Mouse (Mus musculus) lung, embryonic 15.5 days (tissue): ENCODE measurements at regions not wholly inside any gene's neighbourhood (a gene's known extent, or its start where the extent isn't known, plus 50 kb on each side); places are given as distances from the start of the nearest gene placed in this dataset.
A peak's percentile ranks its signal among the peaks of the same experiment; 100 is the strongest.

ENCODE experiments used
- ATAC-seq: fragments of 200-750 bp; cut with Nextera tagmentation; 2 replicates; pipeline ENCODE4 v1.8.0; 2017; ENCODE audit warnings: moderate number of reproducible peaks, borderline replicate concordance; ENCODE audit not compliant: low FRiP score, low TSS enrichment; ENCODE audit errors: extremely low read depth
- H3K27ac ChIP-seq: fragments of 300-500 bp; sonication (generic); 2 replicates; pipeline ENCODE4 v1.5.1; 2015; ENCODE audit warnings: moderate library complexity, mild to moderate bottlenecking, inconsistent platforms
- H3K27me3 ChIP-seq: fragments of 300-500 bp; sonication (generic); 2 replicates; pipeline ENCODE4 v1.6.1; 2015; ENCODE audit warnings: inconsistent platforms
- H3K36me3 ChIP-seq: fragments of 300-500 bp; sonication (generic); 2 replicates; pipeline ENCODE4 v1.6.1; 2015; ENCODE audit warnings: inconsistent platforms
- H3K4me1 ChIP-seq: fragments of 300-500 bp; sonication (generic); 2 replicates; pipeline ENCODE4 v1.6.1; 2015; ENCODE audit warnings: inconsistent platforms
- H3K4me2 ChIP-seq: fragments of 300-500 bp; sonication (generic); 2 replicates; pipeline ENCODE4 v1.6.1; 2015; ENCODE audit warnings: inconsistent platforms, mild to moderate bottlenecking, moderate library complexity
- H3K4me3 ChIP-seq: fragments of 300-500 bp; sonication (generic); 2 replicates; pipeline ENCODE4 v1.5.1; 2015; ENCODE audit warnings: mild to moderate bottlenecking, inconsistent platforms
- H3K9ac ChIP-seq: fragments of 300-500 bp; sonication (generic); 2 replicates; pipeline ENCODE4 v1.6.1; 2015; ENCODE audit warnings: inconsistent platforms
- H3K9me3 ChIP-seq: fragments of 300-500 bp; sonication (generic); 2 replicates; pipeline ENCODE4 v1.6.1; 2016; ENCODE audit warnings: inconsistent platforms
- WGBS: fragments of 180-500 bp; shearing (Covaris S2); methylation state at CpG from one replicate; pipeline ENCODE4 v1.1.7; 2015; 5-methylcytosine and 5-hydroxymethylcytosine counted together

- Histone ChIP-seq H3K4me3 (no peak overlapping the region), H3K9ac (no peak overlapping the region), H3K27me3 (no peaks in the 10 kb centered on the region), H3K27ac (no peak overlapping the region), H3K4me2 (no peak overlapping the region), H3K36me3 (no peaks in the 10 kb centered on the region), H3K9me3 (no peaks in the 10 kb centered on the region), H3K4me1 (no peaks in the 10 kb centered on the region)
- no peak for ATAC-seq
- 54% methylated on average over 1 of the region's 1 CpGs for WGBS
Observed at GRCm38 (mm10) chr4:71932818-71933217, 175.1 kb upstream of the Gm11232 start.

GRCm38 (mm10) chr4:71911551-71911950 lies 153.8 kb upstream of the Gm11232 start:
- no peak overlapping the region for H3K4me3 ChIP-seq
- no peak for ATAC-seq
- H3K9me3 ChIP-seq: no peaks in the 10 kb centered on the region
- H3K9ac ChIP-seq: no peak overlapping the region
- no peak overlapping the region for H3K27ac ChIP-seq
- 67% methylated on average over 1 of the region's 1 CpGs for WGBS
- H3K27me3 ChIP-seq: no peaks in the 10 kb centered on the region
- no peak overlapping the region for H3K4me2 ChIP-seq
- H3K36me3 ChIP-seq: no peaks in the 10 kb centered on the region
- H3K4me1 ChIP-seq: no peaks in the 10 kb centered on the region

- no peak for ATAC-seq
- 88% methylated on average over 4 of the region's 4 CpGs for WGBS
- Histone ChIP-seq H3K36me3 (no peaks in the 10 kb centered on the region), H3K9me3 (no peaks in the 10 kb centered on the region), H3K27me3 (no peaks in the 10 kb centered on the region), H3K27ac (no peak overlapping the region), H3K9ac (no peak overlapping the region), H3K4me3 (no peak overlapping the region), H3K4me1 (no peaks in the 10 kb centered on the region), H3K4me2 (no peak overlapping the region)
Observed at GRCm38 (mm10) chr4:71875651-71876050, 117.9 kb upstream of the Gm11232 start.

GRCm38 (mm10) chr4:71866948-71867347 lies 109.2 kb upstream of the Gm11232 start:
- H3K27ac ChIP-seq: no peak overlapping the region
- no peaks in the 10 kb centered on the region for H3K36me3 ChIP-seq
- no peak overlapping the region for H3K4me3 ChIP-seq
- no peak overlapping the region for H3K9ac ChIP-seq
- no peaks in the 10 kb centered on the region for H3K27me3 ChIP-seq
- no peak for ATAC-seq
- H3K9me3 ChIP-seq: no peaks in the 10 kb centered on the region
- WGBS: 47% methylated on average over 1 of the region's 1 CpGs
- H3K4me2 ChIP-seq: no peak overlapping the region
- H3K4me1 ChIP-seq: no peaks in the 10 kb centered on the region

- no peak for ATAC-seq
- no peaks in the 10 kb centered on the region for H3K27me3 ChIP-seq
- no peak overlapping the region for H3K27ac ChIP-seq
- no peak overlapping the region for H3K4me2 ChIP-seq
- H3K4me3 ChIP-seq: no peak overlapping the region
- H3K9me3 ChIP-seq: no peaks in the 10 kb centered on the region
- peaks cover 9% of the 10 kb centered on the region for H3K4me1 ChIP-seq
- 53% methylated on average over 3 of the region's 3 CpGs for WGBS
- H3K9ac ChIP-seq: no peak overlapping the region
- H3K36me3 ChIP-seq: no peaks in the 10 kb centered on the region
Observed at GRCm38 (mm10) chr4:71841833-71842232, 84.1 kb upstream of the Gm11232 start.

GRCm38 (mm10) chr4:71840774-71841146 lies 83.0 kb upstream of the Gm11232 start:
- H3K4me1 ChIP-seq: peaks cover 9% of the 10 kb centered on the region
- no peak for ATAC-seq
- WGBS: 78% methylated on average over 1 of the region's 1 CpGs
- no peak overlapping the region for H3K4me3 ChIP-seq
- H3K27me3 ChIP-seq: no peaks in the 10 kb centered on the region
- H3K27ac ChIP-seq: peak overlapping the region; percentile 5; the same call in 1 of the 2 replicates
- no peaks in the 10 kb centered on the region for H3K36me3 ChIP-seq
- H3K9ac ChIP-seq: no peak overlapping the region
- H3K4me2 ChIP-seq: no peak overlapping the region
- no peaks in the 10 kb centered on the region for H3K9me3 ChIP-seq

- Histone ChIP-seq H3K9ac (no peak overlapping the region), H3K4me1 (peaks cover 9% of the 10 kb centered on the region), H3K9me3 (no peaks in the 10 kb centered on the region), H3K4me2 (no peak overlapping the region), H3K27ac (peak overlapping the region; percentile 5; the same call in 1 of the 2 replicates), H3K27me3 (no peaks in the 10 kb centered on the region), H3K4me3 (no peak overlapping the region), H3K36me3 (no peaks in the 10 kb centered on the region)
- WGBS: 46% methylated on average over 5 of the region's 5 CpGs
- peak; percentile 69; the same call in 1 of the 2 replicates for ATAC-seq
Observed at GRCm38 (mm10) chr4:71839803-71840773, 82.3 kb upstream of the Gm11232 start.

- Histone ChIP-seq H3K27ac (peak overlapping the region; percentile 51), H3K27me3 (no peaks in the 10 kb centered on the region), H3K4me2 (no peak overlapping the region), H3K9me3 (no peaks in the 10 kb centered on the region), H3K9ac (no peak overlapping the region), H3K36me3 (no peaks in the 10 kb centered on the region), H3K4me3 (no peak overlapping the region), H3K4me1 (peaks cover 9% of the 10 kb centered on the region)
- 39% methylated on average over 3 of the region's 3 CpGs for WGBS
- ATAC-seq: peak; percentile 79; the same call in 1 of the 2 replicates
Observed at GRCm38 (mm10) chr4:71839134-71839802, 81.5 kb upstream of the Gm11232 start.

- no peaks in the 10 kb centered on the region for H3K9me3 ChIP-seq
- H3K9ac ChIP-seq: no peak overlapping the region
- H3K4me3 ChIP-seq: no peak overlapping the region
- no peak overlapping the region for H3K4me2 ChIP-seq
- ATAC-seq: no peak
- no peak overlapping the region for H3K27ac ChIP-seq
- no peaks in the 10 kb centered on the region for H3K36me3 ChIP-seq
- no peaks in the 10 kb centered on the region for H3K27me3 ChIP-seq
- 81% methylated on average over 1 of the region's 1 CpGs for WGBS
- H3K4me1 ChIP-seq: peaks cover 8% of the 10 kb centered on the region
Observed at GRCm38 (mm10) chr4:71835737-71836136, 78.0 kb upstream of the Gm11232 start.

- ATAC-seq: no peak
- no peaks in the 10 kb centered on the region for H3K4me1 ChIP-seq
- H3K9me3 ChIP-seq: no peaks in the 10 kb centered on the region
- 89% methylated on average over 4 of the region's 4 CpGs for WGBS
- no peak overlapping the region for H3K27ac ChIP-seq
- no peak overlapping the region for H3K4me3 ChIP-seq
- no peak overlapping the region for H3K9ac ChIP-seq
- no peaks in the 10 kb centered on the region for H3K36me3 ChIP-seq
- no peak overlapping the region for H3K4me2 ChIP-seq
- no peaks in the 10 kb centered on the region for H3K27me3 ChIP-seq
Observed at GRCm38 (mm10) chr4:71811444-71811843, 53.7 kb upstream of the Gm11232 start.

- WGBS: 49% methylated on average over 2 of the region's 2 CpGs
- Histone ChIP-seq H3K9ac (no peak overlapping the region), H3K4me2 (no peak overlapping the region), H3K4me3 (no peak overlapping the region), H3K36me3 (no peaks in the 10 kb centered on the region), H3K4me1 (no peaks in the 10 kb centered on the region), H3K27me3 (no peaks in the 10 kb centered on the region), H3K27ac (no peak overlapping the region), H3K9me3 (no peaks in the 10 kb centered on the region)
- ATAC-seq: no peak
Observed at GRCm38 (mm10) chr4:71808271-71808670, 50.5 kb upstream of the Gm11232 start.
